ENCODE assay signal across 12 mouse cellular contexts in the genomic region with DNA sequence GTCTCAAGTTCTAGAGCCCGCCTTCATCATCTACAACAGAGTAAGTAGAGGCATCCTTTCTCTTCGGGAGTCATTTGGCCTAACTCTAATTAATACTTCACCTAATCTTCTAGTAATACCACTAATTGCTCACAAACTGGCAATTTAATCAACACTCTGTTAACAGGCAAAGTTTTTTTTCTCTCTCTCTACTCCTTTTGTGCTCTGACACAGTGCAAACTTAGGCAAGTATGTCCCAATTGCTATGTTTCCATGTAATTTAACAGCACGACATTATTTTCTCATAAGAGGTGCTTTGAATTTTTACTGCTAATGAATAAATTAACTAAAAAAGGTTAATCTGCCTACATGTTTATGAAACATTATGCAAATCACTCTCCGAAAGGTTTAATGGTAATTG.
"Had no signal": no experiment of that assay in that cellular context is flagged by ENCODE, and none has a peak within 500 bp of the region (broad histone marks: within the 10 kb centered on the region; RNA-seq: fewer than 3 reads in every experiment).

No protein-coding gene starts in this region.

- H3K4me3 ChIP-seq: midbrain, embryonic 10.5 days; midbrain, embryonic 13.5 days; midbrain, embryonic 15.5 days; neural tube, embryonic 12.5 days had no signal

- H3K9ac ChIP-seq: lung, embryonic 14.5 days; midbrain, embryonic 13.5 days; midbrain, embryonic 15.5 days; neural tube, embryonic 12.5 days had no signal

- DNase-seq: lung, adult 18-20 months; lung, embryonic 14.5 days; lung, postnatal 10 days; lung, postnatal 4 days; right cerebral cortex, postnatal 14 days; thymus, adult 18-20 months; thymus, postnatal 14 days; thymus, postnatal 36 days had no signal

- H3K4me2 ChIP-seq: lung, embryonic 14.5 days; midbrain, embryonic 13.5 days; midbrain, embryonic 15.5 days; neural tube, embryonic 12.5 days had no signal

- H3K27me3 ChIP-seq: midbrain, embryonic 13.5 days; midbrain, embryonic 15.5 days; neural tube, embryonic 12.5 days had no signal

- H3K27ac ChIP-seq: midbrain, embryonic 10.5 days; midbrain, embryonic 13.5 days; midbrain, embryonic 15.5 days; neural tube, embryonic 12.5 days had no signal

- ATAC-seq: midbrain, embryonic 13.5 days; midbrain, embryonic 15.5 days had no signal

- H3K36me3 ChIP-seq: midbrain, embryonic 10.5 days; midbrain, embryonic 13.5 days; midbrain, embryonic 15.5 days; neural tube, embryonic 12.5 days had no signal

- H3K9me3 ChIP-seq: midbrain, embryonic 10.5 days; midbrain, embryonic 13.5 days; midbrain, embryonic 15.5 days; neural tube, embryonic 12.5 days had no signal

- H3K4me1 ChIP-seq: midbrain, embryonic 10.5 days; midbrain, embryonic 13.5 days; midbrain, embryonic 15.5 days; neural tube, embryonic 12.5 days had no signal
